16 mouse cellular contexts compared by ENCODE assay signal in genomic region chr1:61145572-61145971, GRCm38 (mm10).
DNase-seq lines count a peak whose midpoint lies in the region; ATAC-seq and TF ChIP-seq lines count a peak whose summit lies in the region.
"Had no signal": no experiment of that assay in that cellular context is flagged by ENCODE, and none has a peak within 500 bp of the region (broad histone marks: within the 10 kb centered on the region; RNA-seq: fewer than 3 reads in every experiment).

No protein-coding gene starts in this region.

- ATAC-seq in forebrain, embryonic 11.5 days (replicated peaks; ENCODE audit: low FRiP score): 0 out of 2 replicates have a peak, but pooled peaks have one; percentile 46
- no peak for ATAC-seq in intestine, postnatal 0 days
- ATAC-seq: liver, embryonic 12.5 days; lung, postnatal 0 days; Patski had no signal

- DNase-seq in forebrain, embryonic 11.5 days (ENCODE audit: low spot score): no peak
- no peak for DNase-seq in forebrain, embryonic 10.5 days (ENCODE audit: extremely low spot score, low spot score)
- DNase-seq in embryo, embryonic 10 days (ENCODE audit: low spot score): peak; percentile 69
- DNase-seq in hindbrain, embryonic 10.5 days (ENCODE audit: low spot score): peak; percentile 29
- DNase-seq in lung, postnatal 14 days: no peak
- no peak for DNase-seq in right cerebral cortex, postnatal 14 days
- DNase-seq in lung, postnatal 4 days: no peak
- DNase-seq: cerebellum, adult 11 months; heart, postnatal 4 days had no signal

- H3K27ac ChIP-seq in forebrain, embryonic 11.5 days (ENCODE audit: low read depth, low read length): peak overlapping the region; percentile 47; the same call in 1 of the 2 replicates
- H3K27ac ChIP-seq in forebrain, embryonic 10.5 days: no peak overlapping the region
- H3K27ac ChIP-seq in hindbrain, embryonic 10.5 days: peak overlapping the region; percentile 30; the same call in 1 of the 2 replicates
- no peak overlapping the region for H3K27ac ChIP-seq in intestine, postnatal 0 days (ENCODE audit: low read depth, low read length)
- H3K27ac ChIP-seq: kidney, embryonic 15.5 days; liver, embryonic 12.5 days had no signal

- no peaks in the 10 kb centered on the region for H3K36me3 ChIP-seq in forebrain, embryonic 11.5 days (ENCODE audit: control insufficient read depth, insufficient read depth, low read length)
- H3K36me3 ChIP-seq in forebrain, embryonic 10.5 days (replicated peaks): no peaks in the 10 kb centered on the region
- H3K36me3 ChIP-seq in hindbrain, embryonic 10.5 days: no peaks in the 10 kb centered on the region
- no peaks in the 10 kb centered on the region for H3K36me3 ChIP-seq in intestine, postnatal 0 days (ENCODE audit: control insufficient read depth, insufficient read depth)
- H3K36me3 ChIP-seq: kidney, embryonic 15.5 days; liver, embryonic 12.5 days had no signal

- no peak overlapping the region for H3K4me3 ChIP-seq in forebrain, embryonic 11.5 days (ENCODE audit: low read depth, low read length)
- no peak overlapping the region for H3K4me3 ChIP-seq in forebrain, embryonic 10.5 days
- H3K4me3 ChIP-seq in hindbrain, embryonic 10.5 days: no peak overlapping the region
- H3K4me3 ChIP-seq in intestine, postnatal 0 days (ENCODE audit: low read depth, low read length): no peak overlapping the region
- H3K4me3 ChIP-seq: kidney, embryonic 15.5 days; liver, embryonic 12.5 days; myocyte had no signal

- H3K4me1 ChIP-seq in forebrain, embryonic 11.5 days (replicated peaks; ENCODE audit: control insufficient read depth, insufficient read depth, low read length): peaks cover 7% of the 10 kb centered on the region; the same call in 1 of the 2 replicates
- peaks cover 65% of the 10 kb centered on the region for H3K4me1 ChIP-seq in forebrain, embryonic 10.5 days
- peaks cover 62% of the 10 kb centered on the region for H3K4me1 ChIP-seq in hindbrain, embryonic 10.5 days (replicated peaks)
- H3K4me1 ChIP-seq in intestine, postnatal 0 days (replicated peaks; ENCODE audit: control insufficient read depth, insufficient read depth, low read length): peaks cover 7% of the 10 kb centered on the region; the same call in 1 of the 2 replicates

- no peak overlapping the region; the same call in 1 of the 2 replicates for H3K9ac ChIP-seq in forebrain, embryonic 11.5 days (ENCODE audit: low read length)
- no peak overlapping the region for H3K9ac ChIP-seq in intestine, postnatal 0 days (ENCODE audit: low read depth, low read length)
- H3K9ac ChIP-seq: kidney, embryonic 15.5 days; liver, embryonic 12.5 days had no signal

- H3K4me2 ChIP-seq in forebrain, embryonic 11.5 days (ENCODE audit: low read depth, low read length, severe bottlenecking): no peak overlapping the region
- H3K4me2 ChIP-seq in intestine, postnatal 0 days (replicated peaks; ENCODE audit: low read depth): 0 out of 2 replicates have a peak overlapping the region, but pooled peaks have one; percentile 13
- H3K4me2 ChIP-seq: heart, embryonic 11.5 days; kidney, embryonic 15.5 days; liver, embryonic 12.5 days had no signal

- H3K9me3 ChIP-seq in forebrain, embryonic 11.5 days (ENCODE audit: control insufficient read depth, low read length): no peaks in the 10 kb centered on the region
- H3K9me3 ChIP-seq in forebrain, embryonic 10.5 days: no peaks in the 10 kb centered on the region
- no peaks in the 10 kb centered on the region for H3K9me3 ChIP-seq in hindbrain, embryonic 10.5 days
- no peaks in the 10 kb centered on the region for H3K9me3 ChIP-seq in intestine, postnatal 0 days (ENCODE audit: control insufficient read depth)
- H3K9me3 ChIP-seq: kidney, embryonic 15.5 days; liver, embryonic 12.5 days had no signal

- no peaks in the 10 kb centered on the region for H3K27me3 ChIP-seq in forebrain, embryonic 11.5 days (ENCODE audit: control insufficient read depth, insufficient read depth, low read length)
- H3K27me3 ChIP-seq in forebrain, embryonic 10.5 days (ENCODE audit: poor library complexity, severe bottlenecking): peaks cover 58% of the 10 kb centered on the region
- H3K27me3 ChIP-seq in hindbrain, embryonic 10.5 days (ENCODE audit: insufficient read depth, poor library complexity, severe bottlenecking): peaks cover 2% of the 10 kb centered on the region; the same call in 1 of the 2 replicates
- no peaks in the 10 kb centered on the region for H3K27me3 ChIP-seq in intestine, postnatal 0 days (replicated peaks; ENCODE audit: control insufficient read depth, insufficient read depth, low read length)
- H3K27me3 ChIP-seq: liver, embryonic 12.5 days had no signal

- no peak for TF ChIP-seq CTCF in intestine, postnatal 0 days (IDR thresholded peaks at IDR 0.05; ENCODE audit: low read depth)

- 48% methylated on average over 7 of the region's 7 CpGs for WGBS in forebrain, embryonic 11.5 days
- 54% methylated on average over 7 of the region's 7 CpGs for WGBS in forebrain, embryonic 10.5 days
- 41% methylated on average over 7 of the region's 7 CpGs for WGBS in hindbrain, embryonic 10.5 days
- WGBS in intestine, postnatal 0 days: 54% methylated on average over 7 of the region's 7 CpGs

Comparison
In these comparisons a context has a peak if more than half of its experiments do, and no peak if none do; other contexts are left out.
1. H3K27ac ChIP-seq: peak in forebrain, embryonic 11.5 days (single experiment) and hindbrain, embryonic 10.5 days (single experiment); none in forebrain, embryonic 10.5 days (single experiment) and intestine, postnatal 0 days (single experiment).
2. DNase-seq: peak in embryo, embryonic 10 days (single experiment) and hindbrain, embryonic 10.5 days (single experiment); none in forebrain, embryonic 11.5 days (single experiment), forebrain, embryonic 10.5 days (single experiment), lung, postnatal 14 days (single experiment), right cerebral cortex, postnatal 14 days (single experiment) and lung, postnatal 4 days (0 of 2).